In genomic region chr13:51408519-51409001, GRCm38 (mm10) we compare ENCODE assay signal across 8 mouse cellular contexts. TPM values are rescaled to one million over a fixed set of nuclear protein-coding genes. Genes with fewer than 3 reads are reported as not detected.
DNase-seq lines count a peak whose midpoint lies in the region; ATAC-seq and TF ChIP-seq lines count a peak whose summit lies in the region.

Gene S1pr3, plus strand, starts transcription at chr13:51408639.

- H3K9ac ChIP-seq in heart, embryonic 15.5 days, result peak within 1 kb of the TSS; percentile 69

- WGBS in heart, embryonic 15.5 days, result under 1% methylated on average over 33 of the region's 33 CpGs

- TF ChIP-seq CTCF in layer of hippocampus, adult 2 months (conservative IDR thresholded peaks at IDR 0.05), result no peak
- TF ChIP-seq CTCF in embryonic fibroblast, embryonic 13.5 days (IDR thresholded peaks at IDR 0.05; ENCODE audit: borderline replicate concordance, insufficient read depth, low read length), result no peak

- DNase-seq in layer of hippocampus, adult 2 months (ENCODE audit: low spot score in 2 of 2), result no peak
- no peak for DNase-seq in layer of hippocampus, postnatal 36 days
- peak; percentile 78 for DNase-seq in kidney, postnatal 14 days
- peak; percentile 30 to 71 for DNase-seq in spleen, postnatal 4 days (ENCODE audit: low spot score in 2 of 2)

- TF ChIP-seq POLR2A in embryonic fibroblast, embryonic 13.5 days (IDR thresholded peaks at IDR 0.05; ENCODE audit: low read depth, low read length), result peak; percentile 98

- no peak within 1 kb of the TSS for H3K27ac ChIP-seq in layer of hippocampus, adult 2 months
- peak within 1 kb of the TSS; percentile 66 for H3K27ac ChIP-seq in embryonic fibroblast, embryonic 13.5 days (ENCODE audit: insufficient read depth, low read length)
- H3K27ac ChIP-seq in heart, embryonic 15.5 days, result peak within 1 kb of the TSS; percentile 62

- H3K9me3 ChIP-seq in heart, embryonic 15.5 days (replicated peaks), result no peaks in the 10 kb centered on the region

- H3K4me3 ChIP-seq in layer of hippocampus, adult 2 months, result peak within 1 kb of the TSS; percentile 51
- H3K4me3 ChIP-seq in embryonic fibroblast, embryonic 13.5 days (ENCODE audit: insufficient read depth, low read length), result peak within 1 kb of the TSS; percentile 78
- H3K4me3 ChIP-seq in heart, embryonic 15.5 days, result peak within 1 kb of the TSS; percentile 66

- H3K4me2 ChIP-seq in heart, embryonic 15.5 days, result peak within 1 kb of the TSS; percentile 86

- H3K36me3 ChIP-seq in heart, embryonic 15.5 days, result no peaks in the 10 kb centered on the region

- H3K4me1 ChIP-seq in embryonic fibroblast, embryonic 13.5 days (ENCODE audit: control insufficient read depth, insufficient read depth, low read length), result peaks cover 10% of the 10 kb centered on the region
- H3K4me1 ChIP-seq in heart, embryonic 15.5 days (replicated peaks), result peaks cover 32% of the 10 kb centered on the region

- H3K27me3 ChIP-seq in heart, embryonic 15.5 days, result peaks cover 12% of the 10 kb centered on the region

- ATAC-seq in heart, embryonic 15.5 days (replicated peaks; ENCODE audit: insufficient number of reproducible peaks, insufficient read depth, low FRiP score, low read depth), result peak; percentile 65
- peak; percentile 44 for ATAC-seq in megakaryocyte, adult 5-6 weeks (ENCODE audit: poor library complexity, severe bottlenecking)
- ATAC-seq in frontal cortex, adult (ENCODE audit: low TSS enrichment), result no peak; the same call in 1 of the 2 replicates

RNA-seq across cellular contexts. Expression of gene S1pr3, which starts in this region (rescaled TPM):
- 1 to 10 TPM; 5.2 to 5.4 TPM for total RNA-seq in layer of hippocampus, adult 2 months (2021)
- 1 to 10 TPM; 5.5 to 6.0 TPM for total RNA-seq in layer of hippocampus, postnatal 36 days (2021)
- 122 and 143 TPM in 2 replicates for polyA plus RNA-seq in embryonic fibroblast, embryonic 13.5 days (2011; ENCODE audit: insufficient read length, low read depth, missing spikeins)
- polyA plus RNA-seq in heart, embryonic 15.5 days (2015; fragmentation: Nextera tagmentation; extraction: Ambion mirVana), result 18.8 and 33.9 TPM in 2 replicates
- 1.8 and 2.6 TPM in 2 replicates for total RNA-seq in megakaryocyte, adult 5-6 weeks (2015)
- 1.1 and 1.6 TPM in 2 replicates for total RNA-seq in megakaryocyte, adult 5-6 weeks (2017)

Comparison
In these comparisons a context has a peak if more than half of its experiments do, and no peak if none do; other contexts are left out.
1. DNase-seq: peak in kidney, postnatal 14 days (single experiment) and spleen, postnatal 4 days (2 of 2); none in layer of hippocampus, adult 2 months (0 of 2) and layer of hippocampus, postnatal 36 days (0 of 2).
2. Peak in every context shown above with its lines, with median percentiles within 50 percentile points of each other: H3K4me3 ChIP-seq.